Mouse (Mus musculus): Measurements from ENCODE around the gene Ap2s1. TPM values are rescaled to one million over a fixed set of nuclear protein-coding genes. Genes with fewer than 3 reads are reported as not detected.

Ap2s1 gene
- polyA plus RNA-seq, 1 experiment from 2014 or later: 262 TPM

GRCm38 (mm10) chr7:16780076-16780475 lies 41.9 kb downstream of the Ap2s1 start:
- Histone ChIP-seq H3K9ac (ENCODE audit: low read depth, low read length) (no peak overlapping the region), H3K9me3 (replicated peaks; ENCODE audit: low read length) (no peaks in the 10 kb centered on the region), H3K4me1 (replicated peaks; ENCODE audit: insufficient read depth, low read length) (peaks cover 21% of the 10 kb centered on the region), H3K27ac (peak overlapping the region; percentile 85), H3K36me3 (ENCODE audit: insufficient read depth, low read length) (no peaks in the 10 kb centered on the region), H3K27me3 (ENCODE audit: insufficient read depth, low read length) (no peaks in the 10 kb centered on the region), H3K4me3 (replicated peaks; ENCODE audit: low read depth, low read length) (no peak overlapping the region), H3K4me2 (ENCODE audit: low read length) (no peak overlapping the region)
- DNase-seq (ENCODE audit: low spot score) (peak; percentile 42), ATAC-seq (replicated peaks; ENCODE audit: low FRiP score, low read depth) (peak; percentile 35)
- no peak for TF ChIP-seq CTCF (IDR thresholded peaks at IDR 0.05; ENCODE audit: low read depth)
- 43% methylated on average over 5 of the region's 5 CpGs for WGBS

GRCm38 (mm10) chr7:16780825-16781554 lies 42.8 kb downstream of the Ap2s1 start, which contains the start of gene Slc1a5:
TSS of gene Slc1a5 (plus strand) at chr7:16781340.
- TF ChIP-seq CTCF (IDR thresholded peaks at IDR 0.05; ENCODE audit: low read depth): peak; percentile 35; the same call in 1 of the 2 replicates

GRCm38 (mm10) chr7:16781555-16781815 lies 43.3 kb downstream of the Ap2s1 start:
- Histone ChIP-seq H3K9ac (ENCODE audit: low read depth, low read length) (peak overlapping the region; percentile 77), H3K36me3 (ENCODE audit: insufficient read depth, low read length) (no peaks in the 10 kb centered on the region), H3K27me3 (ENCODE audit: insufficient read depth, low read length) (no peaks in the 10 kb centered on the region), H3K27ac (peak overlapping the region; percentile 62), H3K4me3 (replicated peaks; ENCODE audit: low read depth, low read length) (peak overlapping the region; percentile 66), H3K4me1 (replicated peaks; ENCODE audit: insufficient read depth, low read length) (peaks cover 21% of the 10 kb centered on the region), H3K4me2 (ENCODE audit: low read length) (peak overlapping the region; percentile 99), H3K9me3 (replicated peaks; ENCODE audit: low read length) (no peaks in the 10 kb centered on the region)
- no peak for DNase-seq (ENCODE audit: low spot score)
- 0 out of 2 replicates have a peak, but pooled peaks have one; percentile 2 for ATAC-seq (replicated peaks; ENCODE audit: low FRiP score, low read depth)
- no peak for TF ChIP-seq CTCF (IDR thresholded peaks at IDR 0.05; ENCODE audit: low read depth)
- 0% methylated on average over 10 of the region's 10 CpGs for WGBS

More at GRCm38 (mm10) chr7:16780825-16781554, 42.8 kb downstream of the Ap2s1 start, which contains the start of gene Slc1a5:
- Histone ChIP-seq H3K4me3 (replicated peaks; ENCODE audit: low read depth, low read length) (peak within 1 kb of the TSS; percentile 66), H3K27ac (peak within 1 kb of the TSS; percentile 85), H3K4me1 (replicated peaks; ENCODE audit: insufficient read depth, low read length) (peaks cover 21% of the 10 kb centered on the region), H3K36me3 (ENCODE audit: insufficient read depth, low read length) (no peaks in the 10 kb centered on the region), H3K27me3 (ENCODE audit: insufficient read depth, low read length) (no peaks in the 10 kb centered on the region), H3K9me3 (replicated peaks; ENCODE audit: low read length) (no peaks in the 10 kb centered on the region), H3K9ac (ENCODE audit: low read depth, low read length) (peak within 1 kb of the TSS; percentile 77), H3K4me2 (ENCODE audit: low read length) (peak within 1 kb of the TSS; percentile 99)
- ATAC-seq (replicated peaks; ENCODE audit: low FRiP score, low read depth): peak; percentile 85
- DNase-seq (ENCODE audit: low spot score): peak; percentile 98
- 3% methylated on average over 34 of the region's 34 CpGs for WGBS

GRCm38 (mm10) chr7:16781816-16782554 lies 43.8 kb downstream of the Ap2s1 start:
- no peaks in the 10 kb centered on the region for H3K27me3 ChIP-seq (ENCODE audit: insufficient read depth, low read length)
- H3K4me1 ChIP-seq (replicated peaks; ENCODE audit: insufficient read depth, low read length): peaks cover 21% of the 10 kb centered on the region
- no peak for ATAC-seq (replicated peaks; ENCODE audit: low FRiP score, low read depth)
- under 1% methylated on average over 60 of the region's 60 CpGs for WGBS
- H3K4me3 ChIP-seq (replicated peaks; ENCODE audit: low read depth, low read length): peak overlapping the region; percentile 66
- H3K27ac ChIP-seq: peak overlapping the region; percentile 62
- DNase-seq (ENCODE audit: low spot score): peak; percentile 33
- peak overlapping the region; percentile 77 for H3K9ac ChIP-seq (ENCODE audit: low read depth, low read length)
- H3K36me3 ChIP-seq (ENCODE audit: insufficient read depth, low read length): no peaks in the 10 kb centered on the region
- no peak for TF ChIP-seq CTCF (IDR thresholded peaks at IDR 0.05; ENCODE audit: low read depth)
- H3K9me3 ChIP-seq (replicated peaks; ENCODE audit: low read length): no peaks in the 10 kb centered on the region
- peak overlapping the region; percentile 99 for H3K4me2 ChIP-seq (ENCODE audit: low read length)

- H3K4me3 ChIP-seq (replicated peaks; ENCODE audit: low read depth, low read length): peak overlapping the region; percentile 66
- no peak for ATAC-seq (replicated peaks; ENCODE audit: low FRiP score, low read depth)
- H3K9me3 ChIP-seq (replicated peaks; ENCODE audit: low read length): no peaks in the 10 kb centered on the region
- peaks cover 21% of the 10 kb centered on the region for H3K4me1 ChIP-seq (replicated peaks; ENCODE audit: insufficient read depth, low read length)
- peak overlapping the region; percentile 99 for H3K4me2 ChIP-seq (ENCODE audit: low read length)
- no peaks in the 10 kb centered on the region for H3K27me3 ChIP-seq (ENCODE audit: insufficient read depth, low read length)
- TF ChIP-seq CTCF (IDR thresholded peaks at IDR 0.05; ENCODE audit: low read depth): no peak
- WGBS: 5% methylated on average over 11 of the region's 11 CpGs
- no peak overlapping the region; the same call in 1 of the 2 replicates for H3K27ac ChIP-seq
- H3K9ac ChIP-seq (ENCODE audit: low read depth, low read length): peak overlapping the region; percentile 77
- H3K36me3 ChIP-seq (ENCODE audit: insufficient read depth, low read length): no peaks in the 10 kb centered on the region
- peak; percentile 16 for DNase-seq (ENCODE audit: low spot score)
These were observed 44.4 kb downstream of the Ap2s1 start for GRCm38 (mm10) chr7:16782555-16783125.

- DNase-seq (ENCODE audit: low spot score) (peak; percentile 11), ATAC-seq (replicated peaks; ENCODE audit: low FRiP score, low read depth) (no peak)
- WGBS: 26% methylated on average over 10 of the region's 10 CpGs
These were observed 45.0 kb downstream of the Ap2s1 start for GRCm38 (mm10) chr7:16783224-16783688.

More at GRCm38 (mm10) chr7:16783224-16783688, 45.0 kb downstream of the Ap2s1 start:
- Histone ChIP-seq H3K9ac (ENCODE audit: low read depth, low read length) (peak overlapping the region; percentile 49), H3K27me3 (ENCODE audit: insufficient read depth, low read length) (no peaks in the 10 kb centered on the region), H3K4me2 (ENCODE audit: low read length) (peak overlapping the region; percentile 99), H3K9me3 (replicated peaks; ENCODE audit: low read length) (no peaks in the 10 kb centered on the region), H3K4me1 (replicated peaks; ENCODE audit: insufficient read depth, low read length) (peaks cover 21% of the 10 kb centered on the region), H3K27ac (peak overlapping the region; percentile 76), H3K4me3 (replicated peaks; ENCODE audit: low read depth, low read length) (peak overlapping the region; percentile 66), H3K36me3 (ENCODE audit: insufficient read depth, low read length) (0 out of 2 replicates have a peak, but pooled peaks cover 5% of the 10 kb centered on the region)
- no peak for TF ChIP-seq CTCF (IDR thresholded peaks at IDR 0.05; ENCODE audit: low read depth)

All from kidney, postnatal 0 days (tissue).